Mouse (Mus musculus): ENCODE data around the gene Thoc5.

The Thoc5 gene

GRCm38 (mm10) chr11:4894848-4895816, at the start of gene Thoc5:
TSS of gene Thoc5 (plus strand) at chr11:4895320.
- DNase-seq, result peak; percentile 77

GRCm38 (mm10) chr11:4848483-4849248, 46.5 kb upstream of the Thoc5 start:
- no peak for DNase-seq

- DNase-seq, result peak; percentile 98
These were observed 45.7 kb upstream of the Thoc5 start, which contains the start of gene Nf2 for GRCm38 (mm10) chr11:4849258-4849943. TSS of gene Nf2 (minus strand) at chr11:4849536.

GRCm38 (mm10) chr11:4850404-4850803, 44.7 kb upstream of the Thoc5 start:
- DNase-seq, result no peak

- no peak for DNase-seq
These were observed 42.1 kb upstream of the Thoc5 start for GRCm38 (mm10) chr11:4853021-4853420.

GRCm38 (mm10) chr11:4854181-4854580, 40.9 kb upstream of the Thoc5 start:
- no peak for DNase-seq

- no peak for DNase-seq
These were observed 36.7 kb upstream of the Thoc5 start for GRCm38 (mm10) chr11:4858416-4858815.

GRCm38 (mm10) chr11:4860986-4861385, 34.1 kb upstream of the Thoc5 start:
- DNase-seq, result no peak

GRCm38 (mm10) chr11:4861816-4862604, 33.1 kb upstream of the Thoc5 start:
- DNase-seq, result no peak

GRCm38 (mm10) chr11:4862730-4863129, 32.4 kb upstream of the Thoc5 start:
- no peak for DNase-seq

GRCm38 (mm10) chr11:4865645-4866251, 29.4 kb upstream of the Thoc5 start:
- DNase-seq, result peak; percentile 30

- DNase-seq, result peak; percentile 78
These were observed 21.2 kb upstream of the Thoc5 start, which contains the start of gene Nipsnap1 for GRCm38 (mm10) chr11:4873755-4874475. TSS of gene Nipsnap1 (plus strand) at chr11:4873951.

- no peak for DNase-seq
These were observed 20.6 kb upstream of the Thoc5 start for GRCm38 (mm10) chr11:4874551-4874950.

- no peak for DNase-seq
These were observed 14.0 kb upstream of the Thoc5 start for GRCm38 (mm10) chr11:4881087-4881486.

GRCm38 (mm10) chr11:4882892-4883627, 12.1 kb upstream of the Thoc5 start:
- DNase-seq, result no peak

- DNase-seq, result no peak
These were observed 9.7 kb upstream of the Thoc5 start for GRCm38 (mm10) chr11:4885385-4885903.

GRCm38 (mm10) chr11:4886987-4887386, 8.1 kb upstream of the Thoc5 start:
- no peak for DNase-seq

- DNase-seq, result no peak
These were observed 5.3 kb downstream of the Thoc5 start for GRCm38 (mm10) chr11:4900437-4900836.

GRCm38 (mm10) chr11:4901956-4902355, 6.8 kb downstream of the Thoc5 start:
- DNase-seq, result no peak

GRCm38 (mm10) chr11:4906231-4906630, 11.1 kb downstream of the Thoc5 start:
- no peak for DNase-seq

All from cerebellum, adult 11-12 months (tissue).